Mouse (Mus musculus) ES-Bruce4 (cell line): ENCODE data around the gene Elmod1. TPM values are rescaled to one million over a fixed set of nuclear protein-coding genes. Genes with fewer than 3 reads are reported as not detected.

ENCODE experiments used
- H3K27ac ChIP-seq: 2 replicates; pipeline ENCODE4 v1.5.1; 2012; ENCODE audit warnings: low read length, inconsistent platforms; ENCODE audit not compliant: insufficient read depth
- H3K27me3 ChIP-seq: 2 replicates; pipeline ENCODE4 v1.6.1; 2012; ENCODE audit warnings: mild to moderate bottlenecking, low read length, inconsistent platforms; ENCODE audit not compliant: control insufficient read depth, poor library complexity, insufficient read depth, severe bottlenecking
- H3K36me3 ChIP-seq: 2 replicates; pipeline ENCODE4 v1.6.1; 2012; ENCODE audit warnings: inconsistent platforms, mild to moderate bottlenecking, low read length, moderate library complexity; ENCODE audit not compliant: control insufficient read depth, poor library complexity, insufficient read depth, severe bottlenecking
- H3K4me1 ChIP-seq: one replicate; pipeline ENCODE4 v1.8.1; 2011; ENCODE audit warnings: low read length; ENCODE audit not compliant: control insufficient read depth, insufficient read depth
- H3K4me3 ChIP-seq: 2 replicates; pipeline ENCODE4 v1.5.1; 2011; ENCODE audit warnings: low read depth, mild to moderate bottlenecking, low read length
- H3K9ac ChIP-seq: 2 replicates; pipeline ENCODE4 v1.6.1; 2012; ENCODE audit warnings: low read depth, mild to moderate bottlenecking, inconsistent platforms; ENCODE audit not compliant: poor library complexity, severe bottlenecking
- H3K9me3 ChIP-seq: replicated peaks from 2 replicates; pipeline ENCODE4 v1.6.1; 2012; ENCODE audit warnings: mild to moderate bottlenecking, low read length, inconsistent platforms; ENCODE audit not compliant: control insufficient read depth, poor library complexity, insufficient read depth, severe bottlenecking
- CTCF ChIP-seq: IDR thresholded peaks from one replicate; pipeline ENCODE4 v1.8.1; 2011; ENCODE audit warnings: low read depth, low read length
- EP300 ChIP-seq: IDR thresholded peaks from 2 replicates; pipeline ENCODE4 v1.6.1; 2011; ENCODE audit warnings: low read depth, low read length; ENCODE audit not compliant: insufficient read depth
- POLR2A ChIP-seq: IDR thresholded peaks from one replicate; pipeline ENCODE4 v1.8.1; 2011; ENCODE audit warnings: low read length; ENCODE audit not compliant: insufficient read depth
- polyA plus RNA-seq: library from polyadenylated mRNA; stranded (reverse); fragments of >200 nt; gene quantifications from 2 replicates; pipeline ENCODE4 v1.2.4, GENCODE M21; 2011; ENCODE audit warnings: low read depth; ENCODE audit not compliant: missing spikeins, insufficient read depth, insufficient read length

Elmod1 gene
- polyA plus RNA-seq, 1 experiment = 0.36 TPM

- Histone ChIP-seq H3K27me3 (no peaks in the 10 kb centered on the region), H3K9ac (no peak overlapping the region), H3K9me3 (no peaks in the 10 kb centered on the region), H3K4me1 (no peaks in the 10 kb centered on the region), H3K4me3 (no peak overlapping the region), H3K27ac (no peak overlapping the region), H3K36me3 (no peaks in the 10 kb centered on the region)
- no peak for TF ChIP-seq POLR2A
Observed at GRCm38 (mm10) chr9:53957021-53957420, 18.1 kb downstream of the Elmod1 start.

- TF ChIP-seq POLR2A (no peak), EP300 (no peak), CTCF (no peak)
- H3K36me3 ChIP-seq = no peaks in the 10 kb centered on the region
- H3K4me1 ChIP-seq = no peaks in the 10 kb centered on the region
- no peak overlapping the region for H3K4me3 ChIP-seq
- no peaks in the 10 kb centered on the region for H3K9me3 ChIP-seq
- H3K27ac ChIP-seq = no peak overlapping the region
- no peak overlapping the region for H3K9ac ChIP-seq
- H3K27me3 ChIP-seq = no peaks in the 10 kb centered on the region
Observed at GRCm38 (mm10) chr9:53954853-53955252, 20.2 kb downstream of the Elmod1 start.

GRCm38 (mm10) chr9:53947463-53947862 is 27.6 kb downstream of the Elmod1 start:
- Histone ChIP-seq H3K36me3 (no peaks in the 10 kb centered on the region), H3K27ac (no peak overlapping the region), H3K4me1 (no peaks in the 10 kb centered on the region), H3K4me3 (no peak overlapping the region), H3K27me3 (no peaks in the 10 kb centered on the region), H3K9ac (no peak overlapping the region), H3K9me3 (no peaks in the 10 kb centered on the region)
- TF ChIP-seq EP300 = no peak
- TF ChIP-seq POLR2A = no peak
- no peak for TF ChIP-seq CTCF

GRCm38 (mm10) chr9:53938555-53938954 is 36.5 kb downstream of the Elmod1 start:
- Histone ChIP-seq H3K9me3 (no peaks in the 10 kb centered on the region), H3K4me1 (no peaks in the 10 kb centered on the region), H3K27ac (no peak overlapping the region), H3K9ac (no peak overlapping the region), H3K4me3 (no peak overlapping the region), H3K27me3 (peaks cover 1% of the 10 kb centered on the region; the same call in 1 of the 2 replicates), H3K36me3 (no peaks in the 10 kb centered on the region)
- TF ChIP-seq CTCF (no peak), EP300 (no peak), POLR2A (no peak)

GRCm38 (mm10) chr9:53934179-53934578 is 40.9 kb downstream of the Elmod1 start:
- Histone ChIP-seq H3K4me3 (no peak overlapping the region), H3K27ac (no peak overlapping the region), H3K36me3 (no peaks in the 10 kb centered on the region), H3K4me1 (no peaks in the 10 kb centered on the region), H3K27me3 (peaks cover 3% of the 10 kb centered on the region; the same call in 1 of the 2 replicates), H3K9me3 (no peaks in the 10 kb centered on the region), H3K9ac (no peak overlapping the region)
- TF ChIP-seq EP300 (no peak), CTCF (peak; percentile 73), POLR2A (no peak)

GRCm38 (mm10) chr9:53933375-53933774 is 41.7 kb downstream of the Elmod1 start:
- H3K4me1 ChIP-seq = no peaks in the 10 kb centered on the region
- H3K27ac ChIP-seq = no peak overlapping the region
- TF ChIP-seq CTCF (no peak), POLR2A (no peak), EP300 (no peak)
- H3K27me3 ChIP-seq = peaks cover 3% of the 10 kb centered on the region; the same call in 1 of the 2 replicates
- no peak overlapping the region for H3K4me3 ChIP-seq
- H3K36me3 ChIP-seq = no peaks in the 10 kb centered on the region
- H3K9ac ChIP-seq = no peak overlapping the region
- no peaks in the 10 kb centered on the region for H3K9me3 ChIP-seq
